Mouse (Mus musculus) stomach, adult 2 months (tissue): ENCODE data around the gene Dcaf15. TPM values are rescaled to one million over a fixed set of nuclear protein-coding genes. Genes with fewer than 3 reads are reported as not detected.

Experiments used
- polyA plus RNA-seq: library from polyadenylated mRNA; depleted of rRNA; stranded (reverse); fragments of >200 nt; gene quantifications from 2 replicates; pipeline ENCODE4 v1.2.3, GENCODE M21; 2012; rRNA removed

The Dcaf15 gene
- 24.1 and 24.4 TPM in 2 replicates for polyA plus RNA-seq

GRCm38 (mm10) chr8:84104697-84105609 is at the start of gene Dcaf15:
Dcaf15 (minus strand) TSS chr8:84104768.

GRCm38 (mm10) chr8:84147769-84148530 is 43.4 kb upstream of the Dcaf15 start, which contains the start of the genes Cc2d1a and 4930432K21Rik:
Cc2d1a (minus strand) TSS chr8:84147936.
4930432K21Rik (plus strand) TSS chr8:84148025.

GRCm38 (mm10) chr8:84125656-84126055 is 21.1 kb upstream of the Dcaf15 start, which contains the start of gene Podnl1:
Podnl1 (plus strand) TSS chr8:84125989.

GRCm38 (mm10) chr8:84066291-84066930 is 38.2 kb downstream of the Dcaf15 start, which contains the start of gene Rfx1:
Rfx1 (plus strand) TSS chr8:84066834.

GRCm38 (mm10) chr8:84065037-84065436 is 39.5 kb downstream of the Dcaf15 start, which contains the start of gene Gm10643:
Gm10643 (minus strand) TSS chr8:84065137.

Other genes with a start within 250 kb of the Dcaf15 start
- gene Adgrl1, start 204.7 kb downstream of the Dcaf15 start, polyA plus RNA-seq, result 10.3 and 14.2 TPM in 2 replicates
- gene Gm10644, start 149.6 kb downstream of the Dcaf15 start, polyA plus RNA-seq, result 0.30 and 0.56 TPM in 2 replicates
- 8.1 and 10.6 TPM in 2 replicates for gene Asf1b, start 149.3 kb downstream of the Dcaf15 start, polyA plus RNA-seq
- 27.2 and 27.6 TPM in 2 replicates for gene Prkaca, start 131.8 kb downstream of the Dcaf15 start, polyA plus RNA-seq
- gene Samd1, start 107.1 kb downstream of the Dcaf15 start, polyA plus RNA-seq, result 32.0 and 40.5 TPM in 2 replicates
- gene 1700067K01Rik, start 103.3 kb downstream of the Dcaf15 start, polyA plus RNA-seq, result 0.24 and 0.40 TPM in 2 replicates
- 17.9 and 33.1 TPM in 2 replicates for gene 2210011C24Rik, start 92.6 kb downstream of the Dcaf15 start, polyA plus RNA-seq
- gene Palm3, start 83.3 kb downstream of the Dcaf15 start, polyA plus RNA-seq, result 1.7 and 1.8 TPM in 2 replicates
- 0.48 and 0.91 TPM in 2 replicates for gene Il27ra, start 62.2 kb downstream of the Dcaf15 start, polyA plus RNA-seq
- 0.22 and 0.30 TPM in 2 replicates for gene Rln3, start 59.8 kb downstream of the Dcaf15 start, polyA plus RNA-seq
- gene Gm10643, start 39.6 kb downstream of the Dcaf15 start, polyA plus RNA-seq, result 0.11 and 0.22 TPM in 2 replicates
- gene Rfx1, start 37.9 kb downstream of the Dcaf15 start, polyA plus RNA-seq, result 12.3 and 13.3 TPM in 2 replicates
- gene Podnl1, start 21.2 kb upstream of the Dcaf15 start, polyA plus RNA-seq, result 0.61 and 0.99 TPM in 2 replicates
- gene Cc2d1a, start 43.2 kb upstream of the Dcaf15 start, polyA plus RNA-seq, result 25.5 and 27.2 TPM in 2 replicates
- gene 4930432K21Rik, start 43.3 kb upstream of the Dcaf15 start, polyA plus RNA-seq, result 0.05 and 0.38 TPM in 2 replicates
- gene Nanos3, start 80.4 kb upstream of the Dcaf15 start, polyA plus RNA-seq, result 0.49 and 1.1 TPM in 2 replicates
- gene Zswim4, start 132.3 kb upstream of the Dcaf15 start, polyA plus RNA-seq, result 12.3 and 16.5 TPM in 2 replicates
- gene D8Ertd738e, start 145.0 kb upstream of the Dcaf15 start, polyA plus RNA-seq, result 38.9 and 57.5 TPM in 2 replicates
- 38.2 and 98.1 TPM in 2 replicates for gene Mri1, start 152.6 kb upstream of the Dcaf15 start, polyA plus RNA-seq
- gene Ccdc130, start 165.6 kb upstream of the Dcaf15 start, polyA plus RNA-seq, result 5.5 and 12.7 TPM in 2 replicates